Mouse (Mus musculus) C2C12 (cell line): ENCODE measurements around the gene Peli2.

Experiments
- CEBPB ChIP-seq: IDR thresholded peaks from one replicate; pipeline ENCODE4 v1.6.1; 2011; ENCODE audit warnings: low read depth, mild to moderate bottlenecking, control low read depth, moderate library complexity
- CTCF ChIP-seq: IDR thresholded peaks from one replicate; pipeline ENCODE4 v1.5.1; 2011; ENCODE audit not compliant: control insufficient read depth, insufficient read depth, insufficient read length
- MAX ChIP-seq: IDR thresholded peaks from one replicate; pipeline ENCODE4 v1.6.1; 2011; ENCODE audit warnings: mild to moderate bottlenecking, control low read depth
- MYOD1 ChIP-seq: IDR thresholded peaks from one replicate; pipeline ENCODE4 v1.6.1; 2011; ENCODE audit warnings: low read depth; ENCODE audit not compliant: control insufficient read depth, insufficient read length
- USF1 ChIP-seq: IDR thresholded peaks from one replicate; pipeline ENCODE4 v1.6.1; 2011; ENCODE audit warnings: low read depth, mild to moderate bottlenecking, control low read depth, moderate library complexity

- TF ChIP-seq MAX (no peak), CTCF (no peak), USF1 (no peak), MYOD1 (no peak), CEBPB (no peak)
Observed at GRCm38 (mm10) chr14:48126931-48127330, 6.3 kb downstream of the Peli2 start.
